Mouse (Mus musculus) midbrain, embryonic 10.5 days (tissue): ENCODE results near the gene Serpina3k. TPM values are rescaled to one million over a fixed set of nuclear protein-coding genes. Genes with fewer than 3 reads are reported as not detected.
A peak's percentile ranks its signal among the peaks of the same experiment; 100 is the strongest.
"Not testable (repeated sequence)": the region's sequence is repeated elsewhere in the genome, so short reads cannot be mapped to it uniquely, and the experiment has no call there.

Source experiments
- DNase-seq: peaks from one replicate; pipeline ENCODE4 v3.0.0-alpha.2; 2017; ENCODE audit warnings: low spot score
- H3K27ac ChIP-seq: fragments of 300-500 bp; sonication (generic); replicated peaks from 2 replicates; pipeline ENCODE4 v1.5.1; 2016; ENCODE audit warnings: mild to moderate bottlenecking
- H3K27me3 ChIP-seq: fragments of 300-500 bp; sonication (generic); 2 replicates; pipeline ENCODE4 v1.6.1; 2016; ENCODE audit warnings: low read depth, mild to moderate bottlenecking; ENCODE audit not compliant: poor library complexity, severe bottlenecking
- H3K36me3 ChIP-seq: fragments of 300-500 bp; sonication (generic); 2 replicates; pipeline ENCODE4 v1.6.1; 2016; ENCODE audit warnings: mild to moderate bottlenecking, moderate library complexity
- H3K4me1 ChIP-seq: fragments of 300-500 bp; sonication (generic); 2 replicates; pipeline ENCODE4 v1.6.1; 2016
- H3K4me3 ChIP-seq: fragments of 300-500 bp; sonication (generic); 2 replicates; pipeline ENCODE4 v1.5.1; 2016; ENCODE audit warnings: mild to moderate bottlenecking, moderate library complexity
- H3K9me3 ChIP-seq: fragments of 300-500 bp; sonication (generic); replicated peaks from 2 replicates; pipeline ENCODE4 v1.6.1; 2016; ENCODE audit warnings: mild to moderate bottlenecking
- WGBS: fragments of 180-500 bp; shearing (Covaris S2); methylation state at CpG from one replicate; pipeline ENCODE4 v1.1.7; 2016; 5-methylcytosine and 5-hydroxymethylcytosine counted together
- polyA plus RNA-seq: library from polyadenylated mRNA; unstranded; fragments of >200 nt; fragmentation: Nextera tagmentation; extraction: Ambion mirVana; gene quantifications from 2 replicates; pipeline ENCODE4 v1.2.1, GENCODE M21; 2016

Gene Serpina3k
- polyA plus RNA-seq, 1 experiment from 2014 or later, result not detected

DNA sequence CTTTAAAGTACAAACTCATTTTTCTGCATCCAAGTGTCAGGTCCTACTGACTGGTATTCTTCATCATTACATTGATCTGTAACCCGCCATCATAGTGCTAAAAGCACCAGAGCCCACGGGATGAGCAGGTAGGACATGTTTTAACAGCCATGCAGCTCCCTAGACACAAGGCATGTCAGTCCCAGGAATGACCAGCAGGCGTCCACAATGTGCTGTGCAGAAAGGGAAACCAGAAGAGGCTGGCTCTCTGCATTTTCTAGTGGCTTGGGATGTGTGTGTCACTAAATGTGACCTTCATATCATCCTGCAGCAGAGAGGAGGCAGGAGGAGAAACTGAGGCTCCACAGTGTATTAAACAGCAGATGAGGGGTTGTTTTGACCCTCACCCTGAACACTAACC lies 13.5 kb downstream of the Serpina3k start:
- H3K4me1 ChIP-seq, H3K36me3 ChIP-seq, H3K27me3 ChIP-seq, H3K4me3 ChIP-seq, H3K27ac ChIP-seq, H3K9me3 ChIP-seq: not testable (repeated sequence)
- 44% methylated on average over 3 of the region's 3 CpGs for WGBS
- peak; percentile 16 for DNase-seq

DNA sequence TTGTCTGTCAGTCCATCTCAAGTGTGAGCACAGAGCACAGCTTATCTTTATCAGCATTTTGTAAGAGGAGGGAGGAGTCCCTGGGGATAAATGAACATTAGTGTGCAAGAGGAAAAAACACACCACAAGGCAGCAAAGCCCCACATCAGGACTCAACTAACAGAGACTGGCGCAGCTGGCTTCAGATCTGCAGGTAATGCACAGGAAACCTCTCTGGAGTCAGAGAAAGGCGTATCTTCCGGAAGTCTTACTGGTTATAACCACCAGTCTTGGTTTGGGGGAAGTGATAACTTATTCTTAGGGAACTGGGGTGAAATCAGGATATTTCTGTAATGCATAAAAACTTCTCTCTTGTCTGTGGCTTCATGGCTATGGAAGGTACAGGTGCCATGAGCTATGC lies 17.7 kb downstream of the Serpina3k start:
- H3K27me3 ChIP-seq, result no peaks in the 10 kb centered on the region
- no peak for DNase-seq
- H3K4me1 ChIP-seq, result no peaks in the 10 kb centered on the region
- H3K4me3 ChIP-seq, result no peak overlapping the region
- H3K36me3 ChIP-seq, result no peaks in the 10 kb centered on the region
- 87% methylated on average over 3 of the region's 3 CpGs for WGBS
- no peak overlapping the region for H3K27ac ChIP-seq
- no peaks in the 10 kb centered on the region for H3K9me3 ChIP-seq

GRCm38 (mm10) chr12:104369986-104370385 lies 31.7 kb downstream of the Serpina3k start:
- Histone ChIP-seq H3K27ac (no peak overlapping the region), H3K36me3 (no peaks in the 10 kb centered on the region), H3K4me3 (no peak overlapping the region), H3K27me3 (no peaks in the 10 kb centered on the region), H3K9me3 (no peaks in the 10 kb centered on the region), H3K4me1 (no peaks in the 10 kb centered on the region)
- no peak for DNase-seq
- WGBS, result 86% methylated on average over 3 of the region's 3 CpGs

DNA sequence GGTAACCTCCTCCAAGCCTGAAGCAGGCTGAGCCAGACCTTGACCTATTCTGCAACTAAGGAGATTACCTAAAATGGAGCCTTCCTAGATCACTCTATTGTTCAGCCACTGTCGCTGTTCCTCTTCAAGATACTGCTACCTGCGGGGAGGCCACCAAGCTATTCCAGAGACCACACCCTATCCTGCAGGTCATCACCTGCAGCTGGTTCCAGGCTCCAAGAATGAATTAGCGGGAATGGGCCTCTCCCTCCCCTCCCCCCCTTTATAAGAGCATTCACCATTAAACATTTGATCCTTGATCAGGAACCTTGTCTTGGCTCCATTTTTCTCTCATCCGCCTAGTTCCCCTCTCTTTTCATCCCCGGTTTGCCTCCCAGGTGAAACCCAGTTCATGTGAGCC lies 38.9 kb downstream of the Serpina3k start:
- H3K27ac ChIP-seq, H3K27me3 ChIP-seq, H3K4me3 ChIP-seq, H3K4me1 ChIP-seq, DNase-seq, H3K36me3 ChIP-seq: not testable (repeated sequence)
- WGBS, result 66% methylated on average over 5 of the region's 5 CpGs
- H3K9me3 ChIP-seq, result peaks cover 11% of the 10 kb centered on the region; the same call in 1 of the 2 replicates

DNA sequence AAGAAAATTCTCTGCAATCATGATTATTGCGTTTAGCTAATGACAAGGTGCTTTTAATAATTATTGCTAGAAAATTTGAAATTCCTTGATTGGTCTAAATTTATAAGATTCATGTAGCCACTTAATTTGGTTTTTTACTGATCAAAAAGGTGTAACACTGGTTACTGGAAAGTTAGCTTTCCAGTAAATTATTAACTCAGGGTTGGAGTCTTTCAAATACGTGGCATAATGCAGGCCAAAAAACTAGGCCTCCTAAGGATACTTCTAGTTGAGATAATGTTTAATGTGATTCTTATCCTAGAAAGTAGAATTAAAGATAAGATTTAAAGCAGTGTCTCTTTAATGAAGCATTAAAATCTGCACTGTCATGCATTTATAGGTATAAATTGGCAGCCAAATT lies 40.1 kb downstream of the Serpina3k start:
- not testable (repeated sequence) for H3K36me3 ChIP-seq, DNase-seq, H3K27me3 ChIP-seq, H3K4me1 ChIP-seq, H3K27ac ChIP-seq, H3K4me3 ChIP-seq
- peaks cover 11% of the 10 kb centered on the region; the same call in 1 of the 2 replicates for H3K9me3 ChIP-seq
- WGBS, result 78% methylated on average over 2 of the region's 2 CpGs

DNA sequence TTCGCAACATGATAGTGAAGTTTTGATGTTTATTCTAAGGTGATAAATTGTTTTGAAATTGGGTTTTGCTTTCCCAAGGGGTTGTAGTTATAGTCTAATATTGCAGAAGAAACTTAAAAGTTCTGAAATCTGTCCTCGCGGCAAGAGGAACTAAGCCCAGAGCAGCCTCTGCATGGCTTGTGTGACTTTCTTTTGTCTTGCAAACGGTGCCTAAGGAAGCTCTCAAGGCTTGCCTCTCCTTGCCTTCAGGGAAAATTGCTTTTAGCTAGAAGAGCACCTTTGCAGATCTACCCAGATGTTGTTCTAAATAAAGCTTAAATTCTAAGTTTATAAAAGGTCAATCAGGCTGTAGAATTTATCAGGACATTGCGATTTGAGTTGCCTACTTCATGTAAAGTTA lies 40.5 kb downstream of the Serpina3k start:
- H3K4me1 ChIP-seq, H3K36me3 ChIP-seq, DNase-seq, H3K27ac ChIP-seq, H3K4me3 ChIP-seq, H3K27me3 ChIP-seq: not testable (repeated sequence)
- WGBS, result 44% methylated on average over 5 of the region's 5 CpGs
- H3K9me3 ChIP-seq, result peaks cover 11% of the 10 kb centered on the region; the same call in 1 of the 2 replicates

- Histone ChIP-seq H3K4me1 (no peaks in the 10 kb centered on the region), H3K9me3 (peaks cover 11% of the 10 kb centered on the region; the same call in 1 of the 2 replicates), H3K4me3 (no peak overlapping the region), H3K27ac (no peak overlapping the region), H3K27me3 (no peaks in the 10 kb centered on the region), H3K36me3 (no peaks in the 10 kb centered on the region)
- WGBS, result 97% methylated on average over 11 of the region's 11 CpGs
- DNase-seq, result no peak
These were observed 41.6 kb downstream of the Serpina3k start for GRCm38 (mm10) chr12:104379856-104380255.

GRCm38 (mm10) chr12:104381071-104381604 lies 42.9 kb downstream of the Serpina3k start:
- H3K9me3 ChIP-seq, result peaks cover 11% of the 10 kb centered on the region; the same call in 1 of the 2 replicates
- H3K36me3 ChIP-seq, H3K27ac ChIP-seq, DNase-seq, H3K27me3 ChIP-seq, H3K4me1 ChIP-seq, H3K4me3 ChIP-seq: not testable (repeated sequence)
- WGBS, result 91% methylated on average over 8 of the region's 8 CpGs

DNA sequence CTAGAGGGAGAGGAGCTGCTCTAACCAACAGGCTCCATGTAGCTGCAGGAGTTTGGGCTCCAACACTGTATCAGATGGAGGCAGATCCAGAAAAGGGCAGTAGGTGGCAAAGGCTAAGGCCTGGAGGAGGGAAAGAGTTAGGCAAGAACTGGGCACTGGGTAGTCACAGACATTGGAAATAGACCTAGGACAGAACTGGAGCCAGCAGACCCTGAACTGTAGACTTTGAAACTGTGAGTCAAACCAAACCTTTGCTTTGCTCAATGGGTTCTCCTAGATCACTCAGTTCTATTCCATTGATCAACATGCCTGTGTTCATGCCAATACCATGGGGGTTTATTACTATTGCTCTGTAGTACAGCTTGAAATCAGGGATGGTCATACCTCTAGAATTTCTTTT lies 47.7 kb downstream of the Serpina3k start:
- not testable (repeated sequence) for H3K4me3 ChIP-seq, H3K9me3 ChIP-seq, H3K4me1 ChIP-seq, H3K27ac ChIP-seq, H3K27me3 ChIP-seq, H3K36me3 ChIP-seq
- peak; percentile 4 for DNase-seq

GRCm38 (mm10) chr12:104386878-104387277 lies 48.6 kb downstream of the Serpina3k start:
- 67% methylated on average over 2 of the region's 2 CpGs for WGBS
- not testable (repeated sequence) for H3K4me3 ChIP-seq, DNase-seq

DNA sequence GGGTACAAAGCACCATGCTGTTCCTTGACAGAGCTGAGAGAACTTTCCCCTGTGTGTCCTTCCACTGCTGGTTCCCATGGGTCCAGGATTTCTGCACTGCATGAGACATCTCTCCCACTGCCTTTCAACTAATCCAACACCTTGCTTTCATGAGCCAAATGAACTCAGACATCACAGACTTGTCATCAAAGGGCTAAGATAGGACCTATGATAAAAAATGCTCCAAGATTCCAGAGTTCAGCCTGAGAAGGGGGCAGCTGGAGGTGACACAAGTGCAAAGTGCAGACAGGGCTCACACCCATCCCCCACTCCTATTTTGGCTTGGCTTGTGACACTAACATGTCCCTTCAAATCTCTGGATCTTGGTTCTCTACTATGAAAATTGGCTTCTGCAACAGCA lies 50.2 kb downstream of the Serpina3k start:
- Histone ChIP-seq H3K4me3 (no peak overlapping the region), H3K36me3 (no peaks in the 10 kb centered on the region), H3K27ac (no peak overlapping the region), H3K4me1 (no peaks in the 10 kb centered on the region), H3K9me3 (no peaks in the 10 kb centered on the region), H3K27me3 (no peaks in the 10 kb centered on the region)
- peak; percentile 7 for DNase-seq

More at GRCm38 (mm10) chr12:104386878-104387277, 48.6 kb downstream of the Serpina3k start:
- H3K27ac ChIP-seq, H3K36me3 ChIP-seq, H3K9me3 ChIP-seq, H3K4me1 ChIP-seq, H3K27me3 ChIP-seq: not testable (repeated sequence)

DNA sequence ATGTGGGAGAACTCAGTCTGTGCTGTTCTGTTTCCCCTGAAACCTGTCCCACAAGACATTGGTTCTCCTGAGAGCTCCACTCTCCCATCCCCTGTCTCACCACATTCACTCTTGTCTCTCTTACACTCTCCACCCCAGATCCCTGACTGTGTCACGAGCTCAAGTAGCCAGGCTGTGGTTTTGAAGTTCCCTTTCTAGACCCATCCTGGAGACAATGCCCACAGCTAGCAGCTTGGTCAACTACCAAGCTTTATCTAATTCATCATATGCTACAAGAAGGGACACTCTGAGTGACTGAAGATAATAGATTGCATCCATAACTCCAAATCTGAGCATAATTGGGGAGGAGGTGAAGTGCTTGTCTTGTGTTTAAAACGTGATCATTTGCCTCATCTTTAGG lies 52.8 kb downstream of the Serpina3k start:
- not testable (repeated sequence) for H3K4me1 ChIP-seq, H3K4me3 ChIP-seq, H3K27ac ChIP-seq, H3K27me3 ChIP-seq, H3K36me3 ChIP-seq, DNase-seq, H3K9me3 ChIP-seq
- WGBS, result 87% methylated on average over 2 of the region's 2 CpGs
